Mouse (Mus musculus) kidney, embryonic 15.5 days (tissue): Measurements from ENCODE around the gene Rbfox1. TPM values are rescaled to one million over a fixed set of nuclear protein-coding genes. Genes with fewer than 3 reads are reported as not detected.
A peak's percentile ranks its signal among the peaks of the same experiment; 100 is the strongest.

Experiments used
- ATAC-seq: fragments of 200-750 bp; cut with Nextera tagmentation; replicated peaks from 2 replicates; pipeline ENCODE4 v1.8.0; 2017; ENCODE audit warnings: moderate TSS enrichment; ENCODE audit not compliant: low FRiP score
- H3K27ac ChIP-seq: fragments of 300-500 bp; sonication (generic); 2 replicates; pipeline ENCODE4 v1.5.1; 2015; ENCODE audit warnings: mild to moderate bottlenecking, inconsistent platforms
- H3K27me3 ChIP-seq: fragments of 300-500 bp; sonication (generic); 2 replicates; pipeline ENCODE4 v1.6.1; 2015; ENCODE audit warnings: inconsistent platforms
- H3K36me3 ChIP-seq: fragments of 300-500 bp; sonication (generic); 2 replicates; pipeline ENCODE4 v1.6.1; 2015; ENCODE audit warnings: inconsistent platforms
- H3K4me1 ChIP-seq: fragments of 300-500 bp; sonication (generic); 2 replicates; pipeline ENCODE4 v1.6.1; 2015; ENCODE audit warnings: inconsistent platforms
- H3K4me2 ChIP-seq: fragments of 300-500 bp; sonication (generic); 2 replicates; pipeline ENCODE4 v1.6.1; 2015; ENCODE audit warnings: moderate library complexity, mild to moderate bottlenecking, inconsistent platforms
- H3K4me3 ChIP-seq: fragments of 300-500 bp; sonication (generic); replicated peaks from 2 replicates; pipeline ENCODE4 v1.5.1; 2015; ENCODE audit warnings: mild to moderate bottlenecking, inconsistent platforms
- H3K9ac ChIP-seq: fragments of 300-500 bp; sonication (generic); 2 replicates; pipeline ENCODE4 v1.6.1; 2015; ENCODE audit warnings: mild to moderate bottlenecking, inconsistent platforms
- H3K9me3 ChIP-seq: fragments of 300-500 bp; sonication (generic); replicated peaks from 2 replicates; pipeline ENCODE4 v1.6.1; 2016; ENCODE audit warnings: inconsistent platforms
- WGBS: fragments of 180-500 bp; shearing (Covaris S2); methylation state at CpG from one replicate; pipeline ENCODE4 v1.1.7; 2015; ENCODE audit warnings: mixed read lengths; 5-methylcytosine and 5-hydroxymethylcytosine counted together
- polyA plus RNA-seq: library from polyadenylated mRNA; unstranded; fragments of >200 nt; fragmentation: Nextera tagmentation; extraction: Ambion mirVana; gene quantifications from 2 replicates; pipeline ENCODE4 v1.2.1, GENCODE M21; 2015

Rbfox1 gene
- polyA plus RNA-seq, 1 experiment from 2014 or later: 6.7 TPM

- Histone ChIP-seq H3K4me3 (peak overlapping the region; percentile 18; the same call in 1 of the 2 replicates), H3K4me2 (peak overlapping the region; percentile 32), H3K27me3 (no peaks in the 10 kb centered on the region), H3K9me3 (no peaks in the 10 kb centered on the region), H3K9ac (no peak overlapping the region), H3K27ac (peak overlapping the region; percentile 37; the same call in 1 of the 2 replicates), H3K36me3 (no peaks in the 10 kb centered on the region), H3K4me1 (peaks cover 15% of the 10 kb centered on the region)
- 37% methylated on average over 15 of the region's 15 CpGs for WGBS
- ATAC-seq: peak; percentile 90
Measured at GRCm38 (mm10) chr16:6839299-6839995, 954.3 kb downstream of the Rbfox1 start.

- peaks cover 19% of the 10 kb centered on the region for H3K4me1 ChIP-seq
- no peaks in the 10 kb centered on the region for H3K27me3 ChIP-seq
- ATAC-seq: no peak
- H3K9me3 ChIP-seq: no peaks in the 10 kb centered on the region
- H3K9ac ChIP-seq: 0 out of 2 replicates have a peak overlapping the region, but pooled peaks have one; percentile 10
- WGBS: 69% methylated on average over 3 of the region's 3 CpGs
- H3K36me3 ChIP-seq: no peaks in the 10 kb centered on the region
- peak overlapping the region; percentile 32 for H3K4me2 ChIP-seq
- peak overlapping the region; percentile 18 for H3K4me3 ChIP-seq
- peak overlapping the region; percentile 37; the same call in 1 of the 2 replicates for H3K27ac ChIP-seq
Measured at GRCm38 (mm10) chr16:6840007-6840406, 954.9 kb downstream of the Rbfox1 start.

- WGBS: 64% methylated on average over 7 of the region's 7 CpGs
- H3K4me3 ChIP-seq: peak overlapping the region; percentile 18
- ATAC-seq: no peak
- H3K9me3 ChIP-seq: no peaks in the 10 kb centered on the region
- peak overlapping the region; percentile 37; the same call in 1 of the 2 replicates for H3K27ac ChIP-seq
- H3K36me3 ChIP-seq: no peaks in the 10 kb centered on the region
- peaks cover 19% of the 10 kb centered on the region for H3K4me1 ChIP-seq
- 0 out of 2 replicates have a peak overlapping the region, but pooled peaks have one; percentile 10 for H3K9ac ChIP-seq
- H3K4me2 ChIP-seq: peak overlapping the region; percentile 32
- no peaks in the 10 kb centered on the region for H3K27me3 ChIP-seq
Measured at GRCm38 (mm10) chr16:6840461-6840860, 955.3 kb downstream of the Rbfox1 start.

GRCm38 (mm10) chr16:6842066-6842785, 957.1 kb downstream of the Rbfox1 start:
- H3K4me1 ChIP-seq: peaks cover 19% of the 10 kb centered on the region
- H3K9me3 ChIP-seq: no peaks in the 10 kb centered on the region
- H3K4me2 ChIP-seq: peak overlapping the region; percentile 34
- H3K27me3 ChIP-seq: no peaks in the 10 kb centered on the region
- H3K9ac ChIP-seq: no peak overlapping the region
- peak overlapping the region; percentile 6; the same call in 1 of the 2 replicates for H3K4me3 ChIP-seq
- no peak for ATAC-seq
- peak overlapping the region; percentile 13 for H3K27ac ChIP-seq
- 40% methylated on average over 8 of the region's 8 CpGs for WGBS
- H3K36me3 ChIP-seq: no peaks in the 10 kb centered on the region

- Histone ChIP-seq H3K36me3 (no peaks in the 10 kb centered on the region), H3K9me3 (no peaks in the 10 kb centered on the region), H3K27me3 (no peaks in the 10 kb centered on the region), H3K9ac (no peak overlapping the region), H3K4me2 (no peak overlapping the region), H3K4me3 (no peak overlapping the region), H3K4me1 (peaks cover 15% of the 10 kb centered on the region), H3K27ac (peak overlapping the region; percentile 49; the same call in 1 of the 2 replicates)
- 15% methylated on average over 4 of the region's 4 CpGs for whole genome bisulfite sequencing
- peak; percentile 48; the same call in 1 of the 2 replicates for ATAC-seq
Measured at GRCm38 (mm10) chr16:6844659-6845058, 959.5 kb downstream of the Rbfox1 start.

GRCm38 (mm10) chr16:6851393-6851792, 966.2 kb downstream of the Rbfox1 start:
- 71% methylated on average over 9 of the region's 9 CpGs for WGBS
- no peaks in the 10 kb centered on the region for H3K27me3 ChIP-seq

GRCm38 (mm10) chr16:6853796-6854195, 968.6 kb downstream of the Rbfox1 start:
- Histone ChIP-seq H3K4me1 (no peaks in the 10 kb centered on the region), H3K4me2 (no peak overlapping the region), H3K9ac (no peak overlapping the region), H3K27ac (no peak overlapping the region), H3K4me3 (no peak overlapping the region), H3K27me3 (no peaks in the 10 kb centered on the region), H3K9me3 (no peaks in the 10 kb centered on the region), H3K36me3 (no peaks in the 10 kb centered on the region)
- ATAC-seq: no peak
- 91% methylated on average over 2 of the region's 2 CpGs for WGBS

More at GRCm38 (mm10) chr16:6851393-6851792, 966.2 kb downstream of the Rbfox1 start:
- Histone ChIP-seq H3K4me3 (no peak overlapping the region), H3K4me1 (no peaks in the 10 kb centered on the region), H3K27ac (no peak overlapping the region), H3K9me3 (no peaks in the 10 kb centered on the region), H3K36me3 (no peaks in the 10 kb centered on the region), H3K4me2 (no peak overlapping the region), H3K9ac (no peak overlapping the region)
- no peak for ATAC-seq

GRCm38 (mm10) chr16:6861656-6862055, 976.5 kb downstream of the Rbfox1 start:
- Histone ChIP-seq H3K4me3 (no peak overlapping the region), H3K4me2 (no peak overlapping the region), H3K27ac (no peak overlapping the region), H3K27me3 (no peaks in the 10 kb centered on the region), H3K4me1 (no peaks in the 10 kb centered on the region), H3K9me3 (no peaks in the 10 kb centered on the region), H3K9ac (no peak overlapping the region), H3K36me3 (no peaks in the 10 kb centered on the region)
- 96% methylated on average over 2 of the region's 2 CpGs for WGBS
- no peak for ATAC-seq

- no peak overlapping the region for H3K4me2 ChIP-seq
- no peak overlapping the region for H3K27ac ChIP-seq
- H3K4me1 ChIP-seq: 0 out of 2 replicates have a peak, but pooled peaks cover 3% of the 10 kb centered on the region
- no peaks in the 10 kb centered on the region for H3K36me3 ChIP-seq
- no peaks in the 10 kb centered on the region for H3K9me3 ChIP-seq
- H3K27me3 ChIP-seq: no peaks in the 10 kb centered on the region
- no peak overlapping the region for H3K9ac ChIP-seq
- ATAC-seq: 0 out of 2 replicates have a peak, but pooled peaks have one; percentile 18
- WGBS: 26% methylated on average over 12 of the region's 12 CpGs
- no peak overlapping the region for H3K4me3 ChIP-seq
Measured at GRCm38 (mm10) chr16:6882683-6883430, 997.7 kb downstream of the Rbfox1 start.

GRCm38 (mm10) chr16:6883798-6884197, 998.6 kb downstream of the Rbfox1 start:
- no peak overlapping the region for H3K4me3 ChIP-seq
- H3K27me3 ChIP-seq: no peaks in the 10 kb centered on the region
- H3K9me3 ChIP-seq: no peaks in the 10 kb centered on the region
- ATAC-seq: no peak
- H3K4me1 ChIP-seq: 0 out of 2 replicates have a peak, but pooled peaks cover 3% of the 10 kb centered on the region
- WGBS: 47% methylated on average over 1 of the region's 1 CpGs
- H3K36me3 ChIP-seq: no peaks in the 10 kb centered on the region
- no peak overlapping the region for H3K9ac ChIP-seq
- H3K4me2 ChIP-seq: no peak overlapping the region
- no peak overlapping the region for H3K27ac ChIP-seq

- no peak overlapping the region for H3K9ac ChIP-seq
- H3K4me3 ChIP-seq: no peak overlapping the region
- no peaks in the 10 kb centered on the region for H3K36me3 ChIP-seq
- WGBS: 82% methylated on average over 3 of the region's 3 CpGs
- no peak overlapping the region for H3K27ac ChIP-seq
- 0 out of 2 replicates have a peak, but pooled peaks cover 3% of the 10 kb centered on the region for H3K4me1 ChIP-seq
- no peaks in the 10 kb centered on the region for H3K27me3 ChIP-seq
- H3K4me2 ChIP-seq: no peak overlapping the region
- ATAC-seq: no peak
- no peaks in the 10 kb centered on the region for H3K9me3 ChIP-seq
Measured at GRCm38 (mm10) chr16:6885617-6886016, 1000.5 kb downstream of the Rbfox1 start.
